Mouse (Mus musculus) gonadal fat pad, adult 2 months (tissue): ENCODE results near the gene Grm8. TPM values are rescaled to one million over a fixed set of nuclear protein-coding genes. Genes with fewer than 3 reads are reported as not detected.

ENCODE experiments used
- DNase-seq: peaks from one replicate; pipeline ENCODE4 v3.0.0-alpha.2; 2012; ENCODE audit warnings: low read depth
- polyA plus RNA-seq: library from polyadenylated mRNA; depleted of rRNA; stranded (reverse); fragments of >200 nt; gene quantifications from 2 replicates; pipeline ENCODE4 v1.2.3, GENCODE M21; 2012

Grm8 gene
- polyA plus RNA-seq, 1 experiment, result 0.03 TPM

DNA sequence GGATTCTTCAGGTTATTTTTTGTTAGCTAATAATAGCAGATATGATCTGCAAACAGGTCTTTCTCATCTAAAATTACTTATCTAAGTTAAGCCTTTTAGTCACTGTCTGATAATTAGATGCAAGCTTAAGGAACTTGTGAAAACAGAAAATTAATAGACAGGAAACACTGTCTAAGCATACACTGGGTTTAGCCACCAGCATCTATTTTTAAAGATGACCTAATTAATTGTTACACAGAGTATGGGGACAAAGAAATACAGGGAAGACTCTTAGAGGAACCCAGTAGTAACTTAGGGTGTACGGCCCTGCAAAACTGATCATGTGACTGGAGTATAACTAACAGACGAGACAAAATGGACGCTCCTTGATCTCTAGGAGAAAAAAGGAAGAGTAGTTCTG is 92.6 kb downstream of the Grm8 start:
- DNase-seq, result no peak

DNA sequence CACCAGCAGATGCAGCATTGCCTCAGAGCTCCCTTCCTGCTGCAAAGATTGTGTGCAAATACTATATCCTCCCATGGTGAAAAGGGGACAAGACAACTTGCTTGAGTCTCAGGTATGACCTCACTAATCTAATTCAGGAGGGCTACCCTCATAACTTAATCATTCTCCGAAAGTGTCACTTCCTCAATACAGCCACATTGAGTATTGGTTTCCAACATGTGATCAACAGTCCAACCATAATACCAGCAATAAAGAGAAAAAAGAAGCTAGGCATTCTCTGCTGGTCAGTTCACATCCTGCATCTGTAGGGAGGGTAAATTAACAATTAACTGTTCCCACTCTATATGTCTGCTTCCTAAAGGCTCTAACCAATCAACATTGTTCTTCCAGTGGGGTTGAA is 94.2 kb downstream of the Grm8 start:
- no peak for DNase-seq

DNA sequence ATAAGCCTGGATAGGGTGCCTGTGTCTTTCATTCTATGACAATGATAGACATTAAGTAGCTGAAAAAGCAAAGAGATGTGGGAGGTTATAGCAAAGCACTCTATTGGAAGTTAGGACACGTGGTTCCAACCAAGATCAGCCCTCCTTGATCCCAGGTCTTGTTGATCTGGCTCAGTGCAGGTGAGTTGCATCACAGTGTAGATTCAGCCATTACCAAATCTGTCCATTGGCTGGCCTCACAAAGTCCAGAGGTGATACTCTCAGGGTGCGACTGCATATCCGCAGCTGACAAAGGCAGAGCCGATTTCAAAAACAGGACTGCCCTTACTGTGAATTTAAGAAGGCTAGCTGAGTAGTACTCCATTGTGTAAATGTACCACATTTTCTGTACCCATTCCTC is 103.0 kb downstream of the Grm8 start:
- DNase-seq, result no peak

DNA sequence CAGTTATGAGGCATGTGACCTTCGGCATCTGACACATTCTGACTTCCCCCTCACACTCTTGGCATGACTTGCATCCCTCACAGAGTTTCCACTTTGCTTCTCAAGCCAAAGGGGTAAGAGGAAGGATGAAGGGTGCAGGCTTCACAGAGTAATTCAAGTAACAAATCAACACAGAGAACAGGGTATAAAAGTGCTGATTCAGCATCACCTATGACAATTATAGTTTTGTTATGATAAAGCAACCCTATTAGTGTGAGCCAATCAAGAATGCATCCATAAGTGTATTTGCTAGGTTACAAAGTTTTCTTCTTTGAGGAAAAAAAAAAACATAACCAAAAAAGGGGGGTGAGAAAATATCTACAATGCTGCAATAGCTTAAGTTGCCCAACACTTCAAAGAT is 117.3 kb downstream of the Grm8 start:
- no peak for DNase-seq

DNA sequence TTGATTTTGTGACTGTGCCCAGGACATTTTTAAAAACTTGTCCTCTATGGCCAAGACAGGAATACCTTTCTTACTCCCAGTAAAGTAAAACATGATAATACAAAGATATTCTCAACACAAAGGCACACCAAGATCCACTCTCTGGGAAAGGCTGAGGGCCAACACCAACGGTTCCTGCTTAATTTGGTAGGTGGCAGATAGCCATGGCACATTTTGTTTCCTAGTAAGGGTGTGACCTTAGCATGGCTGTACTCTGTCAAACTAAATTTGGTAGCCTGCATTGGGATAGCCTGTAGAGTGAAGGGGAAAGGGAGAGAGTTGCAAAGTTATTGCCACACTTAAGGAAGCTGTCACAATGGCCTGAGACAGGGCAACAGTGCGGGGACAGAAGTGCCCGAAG is 128.0 kb downstream of the Grm8 start:
- DNase-seq, result no peak

DNA sequence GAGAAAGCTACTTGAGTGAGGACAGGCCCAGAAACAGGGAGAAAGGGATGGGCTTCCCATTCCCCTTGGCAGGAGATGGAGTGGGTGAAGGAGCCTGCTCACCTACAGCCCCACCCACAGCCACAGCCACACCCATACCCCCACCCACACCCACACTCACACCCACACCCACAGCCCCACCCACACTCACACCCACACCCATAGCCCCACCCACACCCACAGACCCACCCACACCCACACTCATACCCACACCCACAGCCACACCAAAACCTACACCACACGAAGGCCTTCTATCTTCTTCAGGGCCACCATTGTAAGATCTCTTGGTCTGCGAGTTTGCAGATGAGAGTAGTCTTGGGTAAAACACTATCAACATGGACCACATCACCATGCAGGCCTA is 137.7 kb downstream of the Grm8 start:
- no peak for DNase-seq

DNA sequence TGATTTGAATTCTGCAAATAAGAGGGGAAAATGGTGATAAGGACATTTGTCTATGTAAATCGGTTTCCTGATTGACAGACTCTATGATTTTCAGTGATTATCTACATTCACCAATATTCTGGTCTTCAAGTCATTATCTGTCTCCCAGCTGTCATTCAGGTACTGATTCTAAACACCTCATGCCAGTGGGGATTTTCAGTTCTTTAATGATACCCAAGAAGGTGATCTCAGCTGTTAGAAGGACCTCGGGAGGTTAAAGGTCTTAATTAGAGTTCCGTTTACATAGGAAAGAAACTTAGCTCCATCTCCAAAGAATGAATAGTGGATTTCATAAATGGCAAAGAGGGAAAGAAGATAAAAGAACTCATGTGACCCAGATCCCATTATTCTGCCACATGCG is 143.7 kb downstream of the Grm8 start:
- no peak for DNase-seq

DNA sequence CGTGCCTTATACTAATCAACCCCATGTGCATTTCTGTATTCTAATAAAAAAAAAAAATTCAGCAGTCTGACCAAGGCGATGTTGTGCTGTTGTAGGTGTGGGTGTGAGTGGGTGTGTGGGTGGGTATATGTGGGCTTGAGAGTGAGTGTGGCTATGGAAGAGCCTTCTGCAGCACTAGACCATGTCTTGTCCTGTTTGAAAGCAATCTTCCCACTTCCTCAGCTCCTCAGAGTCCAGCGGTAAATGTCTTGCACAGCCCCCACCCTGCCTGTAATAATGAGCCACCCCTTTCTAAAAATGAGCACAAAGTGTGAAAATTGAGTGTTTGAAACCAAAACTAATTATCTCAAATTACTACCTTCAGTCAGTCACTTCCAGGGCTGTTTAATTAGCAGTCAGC is 152.4 kb downstream of the Grm8 start:
- DNase-seq, result no peak

DNA sequence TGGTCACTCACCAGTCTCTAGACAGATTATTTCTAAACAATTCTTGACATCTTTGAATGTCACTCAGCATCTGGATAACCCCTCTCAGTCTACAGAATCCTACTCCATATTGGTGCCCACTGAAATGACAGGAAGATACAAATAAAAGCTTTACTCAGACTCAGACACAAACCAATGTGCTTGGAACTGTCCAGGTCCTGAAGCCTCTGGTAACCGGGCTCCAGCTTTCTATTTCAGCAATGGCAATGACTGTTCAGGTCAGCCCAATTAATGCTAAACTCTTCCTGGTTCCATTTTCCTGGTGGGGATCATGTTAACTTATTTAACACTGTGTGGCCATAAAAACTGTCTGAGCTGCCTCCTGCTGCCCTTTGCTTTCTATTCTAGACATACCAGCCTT is 153.0 kb downstream of the Grm8 start:
- no peak for DNase-seq

DNA sequence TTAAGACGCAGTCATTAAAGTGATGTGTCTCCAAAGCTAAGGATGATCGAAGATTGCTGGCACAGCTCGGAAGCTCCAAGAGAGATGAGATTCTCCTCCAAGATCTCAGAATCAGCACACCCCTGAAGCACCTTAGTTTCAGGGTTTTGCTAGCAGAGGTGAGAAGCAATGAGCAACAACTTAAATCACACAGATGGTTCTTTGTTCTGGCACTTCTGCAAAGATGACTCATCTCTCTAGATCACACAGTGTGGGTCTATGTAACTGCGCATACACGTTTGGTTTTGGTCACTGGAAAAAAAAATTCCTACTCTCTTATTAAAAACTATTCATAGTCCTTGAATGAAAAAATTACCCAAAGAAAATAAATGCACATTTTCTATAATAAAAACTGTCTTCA is 157.6 kb downstream of the Grm8 start:
- no peak for DNase-seq

DNA sequence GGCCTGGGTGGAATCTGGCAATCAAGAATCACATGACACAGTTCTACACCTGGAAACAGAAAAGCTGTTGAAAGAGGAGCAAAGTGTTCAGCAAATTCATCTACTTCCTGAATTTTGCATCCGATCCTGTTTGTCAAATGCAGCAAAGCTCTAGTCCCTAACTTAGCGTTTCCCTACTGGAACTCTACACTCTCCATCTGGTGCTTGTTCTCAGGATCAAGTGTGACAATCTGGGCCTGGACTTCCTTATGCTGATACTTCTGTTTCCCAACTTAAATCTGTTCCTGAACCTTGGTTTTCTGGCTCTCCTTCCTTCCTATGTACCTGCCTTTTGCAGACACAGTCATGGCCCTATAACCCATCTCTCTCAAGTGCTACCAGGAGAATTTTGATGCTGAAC is 166.1 kb downstream of the Grm8 start:
- no peak for DNase-seq

DNA sequence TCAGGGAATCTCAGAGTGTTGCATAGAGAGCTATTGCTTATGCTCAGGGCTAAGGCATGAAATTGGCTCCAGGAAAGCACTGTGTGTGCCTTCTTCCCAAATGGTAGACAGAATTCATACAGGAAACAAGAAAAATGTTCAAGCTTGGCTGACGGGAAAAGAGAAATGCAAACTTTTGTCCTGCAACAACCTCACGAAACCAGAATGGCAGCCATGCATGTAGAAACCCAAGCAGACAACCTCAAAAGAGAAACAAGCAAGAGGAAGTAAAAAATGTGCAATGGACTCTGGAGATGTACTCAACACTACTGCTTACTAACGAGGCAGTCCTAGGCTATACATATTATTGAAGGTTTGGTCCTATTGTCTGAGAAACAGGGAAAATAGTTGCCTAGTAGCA is 167.9 kb downstream of the Grm8 start:
- DNase-seq, result no peak

DNA sequence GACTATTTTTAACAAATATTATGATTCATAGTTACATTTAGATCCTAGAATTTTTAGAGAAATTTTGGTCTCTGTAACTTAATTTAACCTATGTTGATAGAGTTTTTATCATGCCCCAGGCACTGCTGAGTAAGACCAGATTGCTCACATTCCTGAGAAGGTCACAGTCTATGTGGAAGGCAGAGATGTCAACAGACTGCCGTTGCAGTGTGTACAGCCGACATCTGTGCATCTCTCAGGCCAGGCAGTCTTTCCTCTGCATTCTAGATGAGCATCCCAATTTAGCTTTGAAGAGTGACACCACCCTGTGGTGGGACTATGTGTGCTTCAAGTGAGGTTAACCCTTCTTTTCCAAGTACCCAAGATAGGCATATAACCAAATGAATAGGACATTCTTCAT is 169.7 kb downstream of the Grm8 start:
- no peak for DNase-seq

DNA sequence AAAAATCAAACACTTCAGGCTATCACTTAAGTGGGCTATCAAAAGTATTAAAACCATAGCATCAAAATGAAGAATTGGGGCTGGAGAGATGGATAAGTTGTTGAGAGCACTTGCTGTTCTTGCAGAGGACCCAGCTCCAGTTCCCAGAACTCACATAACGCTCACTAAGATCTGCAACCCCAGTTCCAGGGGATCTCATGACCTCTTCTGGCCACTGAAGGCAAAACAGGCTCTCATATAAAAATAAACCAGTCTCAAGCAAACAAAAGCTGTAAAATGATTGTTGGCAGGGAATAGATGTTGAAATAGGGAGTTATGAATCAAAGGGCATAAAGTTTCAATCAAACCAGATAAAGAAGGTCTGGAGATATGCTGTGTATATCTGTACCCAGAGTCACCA is 171.1 kb downstream of the Grm8 start:
- no peak for DNase-seq

DNA sequence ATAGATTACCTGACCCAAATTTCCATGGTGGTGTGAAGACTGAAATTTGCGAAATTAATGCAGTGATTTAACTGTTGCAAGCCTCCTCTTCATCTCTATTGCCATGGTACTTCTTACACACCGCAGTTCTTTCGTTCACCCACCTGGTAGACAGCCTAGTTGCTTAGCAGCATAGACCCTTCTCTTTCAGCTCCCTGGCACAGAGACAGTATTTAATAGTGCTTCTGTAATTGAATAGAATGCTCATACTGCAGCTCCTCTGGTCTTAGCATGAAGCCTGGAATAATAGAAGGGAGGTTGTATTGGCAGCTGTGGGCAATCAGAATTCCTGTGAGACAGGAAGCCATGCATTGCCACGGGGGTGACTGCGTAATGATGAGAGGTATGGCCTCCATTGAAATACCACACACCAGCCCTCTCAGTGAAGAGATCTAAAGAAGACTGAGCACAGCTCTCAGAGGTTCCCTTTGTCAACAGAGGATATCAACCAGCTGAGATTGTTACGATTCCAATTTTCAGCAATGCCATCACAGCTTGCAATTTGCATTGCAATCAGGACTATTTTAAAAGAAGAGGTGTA is 178.6 kb downstream of the Grm8 start:
- no peak for DNase-seq

DNA sequence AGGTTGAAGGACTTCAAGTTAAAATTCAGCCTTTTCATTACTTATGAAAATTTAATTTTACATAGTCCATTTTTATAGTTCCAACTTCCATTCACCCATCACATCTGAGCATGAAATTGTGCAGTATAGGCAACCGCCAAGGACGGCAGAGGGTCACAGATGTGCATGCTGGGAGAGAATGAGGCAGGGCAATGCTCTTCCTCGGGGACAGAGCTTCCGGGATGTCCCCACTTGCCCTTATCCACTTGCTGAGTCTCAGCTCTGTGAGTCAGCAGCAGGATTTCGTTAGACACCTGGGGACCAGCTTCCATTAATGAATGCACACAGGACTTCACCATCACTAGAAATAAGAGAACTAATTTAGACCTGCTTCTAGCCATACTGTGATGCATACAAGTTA is 183.5 kb downstream of the Grm8 start:
- no peak for DNase-seq

DNA sequence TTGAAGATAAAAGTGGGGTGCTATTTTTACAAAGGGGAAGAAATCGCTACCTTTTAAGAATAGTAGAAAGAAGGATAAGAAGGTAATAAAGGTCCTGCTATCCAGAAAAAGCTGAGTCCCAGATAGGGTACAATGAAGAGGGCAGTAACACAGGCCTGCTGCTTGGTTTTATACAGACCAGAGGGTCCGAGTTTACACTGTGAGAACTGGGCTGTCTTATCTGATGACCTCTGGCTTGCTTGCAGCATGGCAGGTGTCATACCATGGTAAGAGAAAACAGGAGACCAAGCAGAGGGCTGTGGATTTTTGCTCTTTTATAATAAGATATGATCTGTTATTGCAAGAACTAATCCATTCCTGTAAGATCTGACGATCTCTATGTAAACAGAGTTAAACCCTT is 206.9 kb downstream of the Grm8 start:
- DNase-seq, result no peak

DNA sequence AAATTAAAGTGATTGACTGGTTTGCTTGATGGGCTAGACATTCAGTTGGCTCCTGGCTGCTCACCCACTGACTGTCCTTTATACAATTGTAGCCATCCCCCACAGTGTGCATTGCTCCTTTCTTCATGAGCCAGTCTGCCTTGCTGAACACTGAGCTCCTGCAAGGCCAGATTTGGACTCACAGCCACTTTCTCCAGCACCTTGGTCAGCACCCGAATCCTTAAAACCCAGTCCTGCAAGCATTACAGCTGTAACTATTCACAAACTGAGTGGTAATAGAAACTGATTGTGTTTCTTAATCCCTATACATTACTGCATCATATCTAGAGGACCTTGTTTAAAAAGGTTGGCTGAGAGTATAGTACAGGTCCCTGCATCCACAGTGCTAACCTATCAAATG is 221.7 kb downstream of the Grm8 start:
- DNase-seq, result no peak

DNA sequence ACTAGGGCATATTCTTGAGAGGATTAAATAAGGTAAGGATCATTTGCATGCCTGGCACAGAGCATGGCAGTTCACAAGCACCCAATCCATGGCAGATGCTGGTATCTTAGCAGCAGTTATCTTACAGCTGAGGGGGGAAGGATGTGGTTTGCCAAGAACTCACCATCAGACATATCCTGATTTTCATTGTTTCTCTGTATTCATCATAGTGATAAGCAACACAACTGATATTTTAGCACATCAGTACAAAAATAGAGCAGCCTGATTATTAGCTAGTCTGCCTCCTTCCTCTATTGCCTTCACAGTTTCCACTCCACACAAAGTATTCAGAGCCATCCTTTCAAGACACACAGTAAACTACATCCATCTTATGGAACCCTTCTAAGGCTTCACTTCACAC is 230.6 kb downstream of the Grm8 start:
- no peak for DNase-seq

DNA sequence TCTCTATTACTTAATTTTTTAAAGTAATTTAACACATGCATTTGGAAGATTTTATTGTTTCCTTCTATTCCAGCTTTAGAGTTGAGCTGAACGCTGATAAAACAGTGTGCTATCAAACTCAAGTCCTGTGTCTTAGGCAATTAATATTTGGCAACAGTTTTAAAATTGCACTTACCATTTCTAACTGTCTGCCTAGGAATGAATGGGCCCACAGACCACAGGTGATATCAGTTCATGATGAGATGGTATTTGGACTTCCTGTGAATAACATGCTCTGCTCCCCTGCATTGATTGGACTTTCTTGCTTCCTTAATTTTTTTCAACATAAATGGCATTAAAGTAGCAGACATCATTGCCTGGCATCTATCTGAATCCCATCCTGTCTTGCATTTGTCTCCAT is 232.8 kb downstream of the Grm8 start:
- DNase-seq, result no peak

DNA sequence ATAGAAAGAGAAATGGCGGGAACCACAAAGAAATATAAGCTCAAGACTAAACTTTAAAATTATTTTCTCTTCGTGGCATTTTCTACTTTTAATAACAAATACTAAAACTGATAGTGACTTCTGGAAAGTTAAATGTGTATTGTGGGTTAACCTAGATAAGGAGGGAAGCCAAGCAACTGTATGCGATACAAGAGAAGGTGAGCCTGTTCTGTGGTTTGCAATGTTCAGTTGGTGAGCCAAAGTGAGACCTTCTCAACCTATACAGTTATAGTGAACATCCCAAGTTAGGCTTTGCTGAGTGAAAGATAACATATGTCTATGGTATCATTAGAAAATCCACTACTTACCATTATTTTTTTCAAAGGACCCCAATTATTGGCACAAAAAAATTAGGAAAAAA is 233.6 kb downstream of the Grm8 start:
- no peak for DNase-seq

DNA sequence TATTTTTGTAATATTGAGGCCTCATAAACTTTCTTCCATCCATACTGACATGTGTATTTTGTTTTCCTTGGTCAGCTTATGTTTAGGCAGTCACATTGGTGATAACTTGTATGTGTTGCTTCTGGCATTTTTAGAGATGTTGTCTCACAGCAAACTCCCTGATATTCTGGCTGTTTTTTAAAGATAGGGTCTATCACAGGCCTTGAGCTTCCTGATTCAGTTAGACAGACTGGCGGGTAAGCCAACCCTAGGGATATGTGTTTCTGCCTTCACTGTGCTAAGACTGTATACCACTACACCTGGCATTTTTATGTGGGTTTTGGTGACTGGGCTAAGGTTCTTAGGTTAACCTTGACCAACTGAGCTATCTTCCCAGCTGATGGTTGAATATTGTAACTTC is 239.8 kb downstream of the Grm8 start:
- no peak for DNase-seq

DNA sequence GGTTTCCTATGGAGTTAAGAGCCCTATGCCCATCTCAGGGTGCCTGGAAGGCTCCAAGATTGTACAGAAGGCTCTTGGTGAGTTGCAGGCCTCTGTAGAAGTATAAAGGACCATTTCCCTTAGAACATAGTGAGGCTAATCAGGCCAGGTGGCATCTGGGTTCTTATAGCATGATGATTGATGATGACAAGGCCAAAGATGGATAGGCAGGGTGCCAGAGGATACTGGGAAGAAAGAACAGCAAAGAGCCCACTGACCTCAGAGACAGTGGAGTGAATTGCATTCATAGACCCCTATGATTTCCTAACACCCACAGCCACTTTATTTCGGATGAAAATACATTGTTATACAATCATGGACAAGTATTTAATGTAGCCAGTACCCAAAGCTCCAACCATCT is 242.1 kb downstream of the Grm8 start:
- DNase-seq, result no peak

DNA sequence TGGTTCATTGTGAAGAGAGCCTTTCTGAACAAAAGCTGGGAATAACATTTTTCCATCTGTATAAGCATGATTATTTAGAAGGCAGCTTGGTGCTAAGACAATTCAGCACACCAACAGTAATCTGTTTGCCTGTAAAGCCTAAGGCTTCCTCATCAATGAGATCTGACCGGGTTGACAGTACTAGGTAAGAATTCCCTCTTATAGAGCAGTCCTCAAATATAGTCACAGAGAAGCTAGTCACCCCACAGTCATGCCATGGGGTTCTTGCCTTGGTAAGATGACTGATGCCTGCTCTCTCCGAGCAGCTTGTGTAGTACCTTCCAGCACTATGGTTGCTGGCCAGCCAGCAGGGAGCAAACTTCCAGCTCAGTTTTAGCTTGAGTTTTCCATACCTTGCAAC is 246.6 kb downstream of the Grm8 start:
- DNase-seq, result no peak

DNA sequence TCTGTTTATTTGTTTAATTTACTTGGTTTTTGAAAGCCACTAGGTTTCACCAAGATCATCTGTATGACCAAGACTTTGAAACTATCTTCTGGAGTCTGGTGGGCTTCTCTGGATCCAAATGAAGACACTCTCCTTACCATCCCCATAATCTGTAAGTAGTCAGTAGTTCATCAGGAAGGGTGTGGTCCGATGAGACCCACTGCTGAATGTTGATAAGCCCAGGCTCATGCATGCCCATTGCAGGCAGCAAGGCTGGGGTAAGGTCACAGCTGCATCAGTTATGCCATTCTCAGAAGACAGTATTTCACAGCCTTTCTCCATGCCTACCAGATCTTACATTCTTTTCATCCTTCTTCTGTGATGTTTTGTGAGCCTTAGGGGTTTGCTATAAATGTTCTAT is 247.1 kb downstream of the Grm8 start:
- DNase-seq, result no peak
